Mouse (Mus musculus) kidney, adult 9 months (tissue): Measurements from ENCODE around the gene Usmg5.

ENCODE experiments used
- DNase-seq: peaks from one replicate; pipeline ENCODE4 v3.0.0; 2022

The Usmg5 gene

DNA sequence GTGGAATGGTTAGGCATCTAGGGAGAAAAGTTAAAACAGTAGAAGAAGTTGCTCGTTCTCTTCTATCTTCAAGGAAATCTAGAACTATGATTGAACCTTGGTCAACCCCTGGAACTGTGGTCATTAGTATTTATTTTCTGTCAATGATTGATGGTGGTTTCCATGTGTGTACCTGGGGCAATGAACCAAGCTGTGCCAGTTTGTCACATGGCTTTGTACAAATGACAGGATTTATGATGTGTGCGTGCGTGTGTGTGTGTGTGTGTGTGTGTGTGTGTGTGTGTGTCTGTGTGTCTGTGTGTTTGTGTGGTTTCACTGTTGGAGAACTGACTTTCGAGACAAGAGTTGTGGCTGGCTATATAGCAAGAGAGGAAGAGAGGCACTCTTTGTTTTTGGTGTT lies 37.0 kb downstream of the Usmg5 start:
- peak; percentile 87 for DNase-seq

- DNase-seq = no peak
Observed at GRCm38 (mm10) chr19:47052927-47053326, 37.5 kb downstream of the Usmg5 start.

GRCm38 (mm10) chr19:47050271-47051032 lies 40.0 kb downstream of the Usmg5 start, which contains the start of gene Pcgf6:
TSS of gene Pcgf6 (minus strand) at chr19:47050906.
- DNase-seq = peak; percentile 85

DNA sequence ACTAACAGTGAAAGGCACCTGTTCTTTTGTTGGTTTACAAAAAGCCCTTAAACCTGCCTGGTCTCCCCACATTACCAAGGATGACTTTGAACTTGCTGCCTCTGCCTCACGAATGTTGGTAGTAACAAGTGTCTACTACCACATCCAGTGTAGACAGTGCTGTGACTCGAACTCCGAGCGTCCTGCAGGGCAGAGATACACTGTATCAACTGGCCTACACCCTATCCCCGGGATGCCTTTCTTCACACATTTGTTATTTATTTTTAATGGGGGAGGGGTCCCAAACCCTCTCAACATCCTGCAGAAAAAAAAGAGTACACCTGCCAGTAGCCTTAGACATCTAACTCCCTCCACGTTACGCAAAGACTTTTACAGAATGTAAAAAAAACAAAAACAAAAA lies 40.6 kb downstream of the Usmg5 start:
- no peak for DNase-seq

DNA sequence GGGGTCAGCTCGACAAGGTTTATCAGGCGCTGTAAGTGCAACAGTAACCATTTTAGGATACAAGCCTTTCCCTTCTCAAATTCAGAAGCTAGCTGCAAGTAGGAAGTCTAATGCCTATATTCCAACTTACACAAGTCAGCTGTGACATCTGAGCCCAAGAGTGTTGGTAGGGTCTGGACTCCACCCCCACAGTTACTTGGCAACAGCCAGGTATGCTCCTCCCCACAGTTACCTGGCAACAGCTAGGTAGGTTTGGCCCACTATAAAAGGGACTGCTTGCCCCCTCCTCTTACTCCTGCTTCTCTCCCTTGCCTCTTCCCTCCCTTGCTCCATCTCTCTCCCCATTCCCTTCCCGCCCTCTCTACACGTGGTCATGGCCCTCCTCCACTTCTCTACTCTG lies 41.4 kb downstream of the Usmg5 start:
- no peak for DNase-seq

GRCm38 (mm10) chr19:47047236-47047833 lies 43.1 kb downstream of the Usmg5 start:
- no peak for DNase-seq

- no peak for DNase-seq
Observed at GRCm38 (mm10) chr19:47046343-47046742, 44.1 kb downstream of the Usmg5 start.

DNA sequence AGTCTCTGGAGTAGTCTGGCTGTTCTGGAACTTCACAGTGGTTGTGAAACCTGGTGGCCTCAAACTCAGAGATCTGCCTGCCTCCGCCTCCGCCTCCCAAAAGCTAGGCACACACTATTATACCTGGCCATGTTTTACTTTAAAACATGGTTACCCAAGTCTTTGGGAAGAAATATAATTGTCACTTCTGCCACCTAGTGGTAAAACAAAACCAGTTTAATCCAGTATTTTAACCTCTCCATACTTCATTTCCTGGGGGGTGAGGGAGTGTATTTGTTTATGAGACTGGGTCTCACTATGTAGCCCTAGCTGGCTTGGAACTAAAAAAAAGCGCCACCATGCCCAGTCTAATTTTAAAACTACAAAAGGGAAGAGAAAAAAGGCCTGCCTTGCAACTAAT lies 46.8 kb downstream of the Usmg5 start:
- DNase-seq = no peak

DNA sequence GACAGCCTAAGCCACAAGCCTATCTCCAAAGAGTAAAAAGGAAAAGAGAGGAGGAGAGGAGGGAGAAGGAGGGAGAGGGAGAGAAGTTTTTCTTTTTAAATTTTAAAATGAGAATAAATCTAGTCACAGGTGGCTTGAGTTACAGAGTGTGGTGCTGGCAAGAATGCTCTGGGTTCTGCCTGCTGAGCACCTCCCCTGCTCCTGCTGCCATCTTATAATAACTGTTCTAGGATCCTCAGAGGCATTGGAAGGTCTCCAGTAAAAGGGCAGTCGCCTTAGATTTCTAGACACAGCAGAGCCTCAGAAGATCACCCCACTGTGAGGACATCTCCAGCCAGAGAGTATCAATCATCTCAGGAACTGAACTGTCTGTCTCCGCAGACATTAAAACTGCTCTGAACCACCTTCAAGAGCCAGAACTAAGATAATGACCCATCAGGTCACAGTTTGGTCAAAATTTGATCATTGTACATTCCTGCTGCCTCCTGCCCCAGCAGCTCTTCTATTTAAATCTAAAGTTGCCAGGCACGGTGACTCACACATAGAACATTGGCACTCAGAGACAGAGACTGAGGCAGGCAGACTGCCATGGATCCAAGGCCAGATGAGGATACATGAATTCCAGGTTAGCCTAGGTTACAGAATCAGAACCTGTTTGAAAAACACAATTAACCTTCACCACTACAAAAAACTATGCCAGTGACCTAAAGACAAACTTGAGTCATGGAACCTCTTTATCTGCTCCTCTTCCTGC lies 49.5 kb downstream of the Usmg5 start:
- DNase-seq = no peak

GRCm38 (mm10) chr19:47036596-47036995 lies 53.9 kb downstream of the Usmg5 start:
- no peak for DNase-seq

DNA sequence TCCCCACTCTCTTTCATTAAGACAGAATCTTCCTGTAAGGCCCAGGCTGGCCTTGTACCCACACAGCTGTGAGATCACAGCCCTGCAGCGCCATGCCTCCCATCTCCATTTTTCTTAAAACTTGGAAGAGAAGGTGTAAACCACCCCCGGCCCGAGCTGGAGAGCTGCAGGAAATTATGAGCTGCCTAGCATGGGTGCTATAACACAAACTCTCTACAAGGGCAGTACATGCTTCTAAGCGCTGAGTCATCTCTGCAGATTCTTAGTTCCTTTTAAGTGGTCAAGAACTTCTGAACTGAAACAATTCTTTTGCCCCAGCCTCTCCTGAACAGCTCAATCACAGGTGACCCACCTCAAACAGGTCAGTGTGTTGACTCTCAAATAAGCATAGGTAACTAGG lies 55.5 kb downstream of the Usmg5 start:
- no peak for DNase-seq
